Mouse (Mus musculus) MN1 (cell line): ENCODE measurements around the gene Lin37.
A peak's percentile ranks its signal among the peaks of the same experiment; 100 is the strongest.

Source experiments
- DNase-seq: peaks from one replicate; pipeline ENCODE4 v3.0.0-alpha.2; 2016; ENCODE audit warnings: low spot score

Gene Lin37

DNA sequence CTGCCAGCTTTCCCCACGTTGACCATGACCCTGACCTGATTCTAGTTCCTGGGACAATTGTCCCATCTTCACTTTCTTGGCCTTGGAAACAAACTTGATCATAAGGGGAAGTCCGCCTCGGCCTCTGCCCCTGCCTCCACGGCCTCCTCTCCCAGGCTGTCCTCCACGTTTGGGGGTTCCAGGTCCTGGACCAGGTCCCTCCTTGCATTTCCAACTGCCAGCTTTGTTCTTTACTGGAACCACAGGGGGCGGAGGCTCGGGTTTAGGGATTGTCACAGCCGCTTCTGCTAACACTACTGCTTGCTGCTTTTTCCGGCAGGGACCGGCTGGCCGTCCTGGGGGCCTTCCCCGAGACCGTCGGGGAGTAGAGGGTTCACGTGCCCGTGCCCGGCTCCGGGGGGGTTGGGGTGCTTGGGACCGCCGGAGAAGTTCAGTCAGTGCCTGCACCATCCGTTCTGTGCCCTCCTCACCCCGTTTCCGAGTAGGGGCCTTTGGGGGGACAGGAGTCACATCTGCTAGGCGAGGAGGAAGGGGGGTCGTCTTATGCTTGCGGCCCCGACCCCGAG is 26.9 kb upstream of the Lin37 start:
- no peak for DNase-seq

- DNase-seq: no peak
These were observed 25.5 kb upstream of the Lin37 start for GRCm38 (mm10) chr7:30585170-30585569.

GRCm38 (mm10) chr7:30584339-30584738 is 24.7 kb upstream of the Lin37 start:
- DNase-seq: no peak

- no peak for DNase-seq
These were observed 21.9 kb upstream of the Lin37 start for GRCm38 (mm10) chr7:30581547-30581946.

DNA sequence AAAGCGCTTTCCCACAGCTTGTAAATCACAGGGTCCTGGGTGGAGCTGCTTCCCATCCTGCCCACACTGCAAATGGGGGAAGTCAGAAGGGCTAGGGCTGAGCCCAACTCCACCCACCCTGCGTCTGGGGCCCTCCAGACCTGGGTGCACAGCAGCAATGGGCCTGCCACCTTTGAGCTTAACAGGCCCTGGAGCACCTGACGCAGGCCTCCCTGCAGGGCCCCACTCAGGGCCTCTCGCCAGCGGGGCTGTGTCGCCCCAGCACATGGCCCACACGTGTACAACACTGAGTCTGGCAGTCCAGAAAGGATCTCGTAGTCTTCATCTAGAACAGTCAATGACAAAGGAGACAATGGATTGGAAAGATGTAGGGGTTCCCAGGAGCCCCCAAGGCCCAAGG is 20.3 kb upstream of the Lin37 start:
- DNase-seq: no peak

DNA sequence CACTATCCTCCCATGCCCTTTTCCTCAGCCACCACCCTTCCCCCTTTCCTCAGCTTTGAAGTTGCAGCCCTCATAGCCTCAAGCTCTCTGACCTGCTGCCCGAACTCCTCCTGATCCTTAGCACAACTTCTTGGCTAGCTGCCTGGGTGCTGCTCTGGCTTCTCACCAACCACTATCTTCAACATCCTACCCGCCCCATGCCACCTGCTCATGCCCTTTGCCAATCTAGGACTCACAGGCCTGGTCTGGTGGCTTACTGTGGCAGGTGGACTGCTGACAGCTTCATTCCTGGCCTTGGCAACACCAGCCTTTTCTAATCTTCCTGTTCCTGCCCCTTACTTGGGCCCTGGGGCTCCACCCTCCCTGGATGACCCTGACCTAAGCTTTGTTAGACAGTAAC is 13.3 kb upstream of the Lin37 start:
- DNase-seq: peak; percentile 75

DNA sequence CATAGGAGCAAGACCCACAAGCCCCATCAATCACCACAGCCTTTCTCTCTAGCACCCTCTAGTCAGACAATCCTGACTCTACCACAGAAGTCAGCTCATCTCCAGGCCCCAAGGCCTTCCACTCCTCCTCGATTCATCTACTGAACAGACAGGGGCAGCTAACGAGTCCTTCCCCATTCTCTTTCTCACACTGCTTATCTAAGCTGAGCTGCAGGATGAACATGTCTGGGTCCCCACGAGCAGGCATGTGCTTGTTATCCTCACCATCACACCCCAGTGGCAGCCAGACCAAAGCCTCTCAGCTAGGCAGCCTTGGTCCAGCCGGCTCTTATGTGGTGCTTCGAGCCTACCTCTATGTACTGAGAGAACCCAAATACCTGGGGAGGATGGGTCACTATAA is 12.8 kb upstream of the Lin37 start:
- no peak for DNase-seq

DNA sequence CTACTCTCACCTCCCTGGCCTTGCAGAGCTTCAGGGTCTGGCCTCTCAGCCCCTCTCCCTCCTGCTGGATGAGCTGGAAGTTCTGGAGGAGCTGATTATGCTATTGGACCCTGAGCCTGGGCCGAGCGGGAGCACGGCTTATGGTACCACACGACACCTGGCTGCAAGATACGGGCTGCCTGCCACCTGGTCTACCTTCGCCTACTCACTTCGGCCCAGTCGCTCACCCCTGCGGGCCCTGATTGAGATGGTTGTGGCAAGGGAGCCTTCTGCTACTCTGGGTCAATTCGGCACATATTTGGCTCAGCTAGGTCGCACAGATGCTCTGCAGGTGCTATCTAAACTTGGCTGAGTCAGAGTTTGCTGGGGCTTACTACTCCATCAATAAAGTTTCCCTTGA is 7.9 kb upstream of the Lin37 start:
- no peak for DNase-seq

DNA sequence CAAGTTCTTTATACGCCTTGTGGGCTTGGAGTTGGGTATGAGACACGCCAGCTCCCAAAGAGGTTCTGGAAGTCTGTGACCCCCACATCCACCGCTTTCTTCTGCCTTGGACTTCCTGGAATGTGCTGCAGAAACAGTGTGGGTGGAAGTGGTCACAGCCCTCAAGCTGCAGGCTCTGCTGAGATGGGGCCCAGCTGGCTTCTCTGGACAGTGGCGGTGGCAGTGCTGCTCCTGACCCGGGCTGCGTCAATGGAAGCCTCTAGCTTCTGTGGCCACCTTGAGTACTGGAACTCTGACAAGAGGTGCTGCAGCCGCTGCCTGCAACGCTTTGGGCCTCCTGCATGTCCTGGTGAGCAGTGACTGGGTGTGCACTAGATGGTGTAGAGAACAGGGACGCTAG is 6.4 kb upstream of the Lin37 start:
- no peak for DNase-seq

DNA sequence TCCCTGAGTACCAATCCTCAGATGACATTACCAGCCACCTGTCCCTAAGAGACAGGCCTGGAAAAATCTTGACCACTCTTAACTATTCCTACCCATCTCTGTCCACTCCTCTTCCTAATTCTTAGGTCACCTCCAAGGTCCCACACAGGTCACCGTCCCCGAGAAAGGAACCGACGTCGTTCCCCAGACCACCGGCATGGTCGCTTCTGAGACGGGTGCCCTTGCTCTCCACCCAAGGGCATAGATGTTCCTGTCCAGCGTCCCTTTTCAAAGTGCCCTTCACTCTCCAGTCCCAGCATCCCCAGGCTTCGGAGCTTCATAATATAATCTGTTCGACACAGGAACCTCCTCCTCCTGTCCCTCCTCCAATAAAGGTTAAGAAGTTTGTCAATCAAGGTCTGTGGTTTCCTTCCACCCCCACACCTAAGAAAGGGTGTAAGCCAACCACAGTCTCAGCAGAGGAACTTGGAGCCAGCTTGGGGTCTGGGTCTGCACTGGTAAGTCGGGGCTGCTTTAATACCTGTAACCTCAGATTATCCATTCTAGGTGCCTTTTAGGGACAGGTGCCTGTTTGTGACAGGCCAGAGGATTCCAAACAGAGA is 5.4 kb upstream of the Lin37 start, which contains the start of gene Igflr1:
Gene Igflr1, plus strand, starts transcription at position 458 of the 602 bp plus-strand sequence.
- DNase-seq: no peak

- no peak for DNase-seq
These were observed 4.3 kb upstream of the Lin37 start for GRCm38 (mm10) chr7:30563906-30564280.

- peak; percentile 97 for DNase-seq
These were observed 3.7 kb upstream of the Lin37 start, which contains the start of the genes U2af1l4, Gm49396 and Psenen for GRCm38 (mm10) chr7:30563117-30563905. Gene U2af1l4 (plus strand): TSS chr7:30563301. Gene Gm49396 (plus strand): TSS chr7:30563344. Gene Psenen (minus strand): TSS chr7:30563627.

- DNase-seq: peak; percentile 17
These were observed 3.0 kb upstream of the Lin37 start for GRCm38 (mm10) chr7:30562526-30563116.

- no peak for DNase-seq
These were observed 658 bp upstream of the Lin37 start for GRCm38 (mm10) chr7:30560296-30560695.

DNA sequence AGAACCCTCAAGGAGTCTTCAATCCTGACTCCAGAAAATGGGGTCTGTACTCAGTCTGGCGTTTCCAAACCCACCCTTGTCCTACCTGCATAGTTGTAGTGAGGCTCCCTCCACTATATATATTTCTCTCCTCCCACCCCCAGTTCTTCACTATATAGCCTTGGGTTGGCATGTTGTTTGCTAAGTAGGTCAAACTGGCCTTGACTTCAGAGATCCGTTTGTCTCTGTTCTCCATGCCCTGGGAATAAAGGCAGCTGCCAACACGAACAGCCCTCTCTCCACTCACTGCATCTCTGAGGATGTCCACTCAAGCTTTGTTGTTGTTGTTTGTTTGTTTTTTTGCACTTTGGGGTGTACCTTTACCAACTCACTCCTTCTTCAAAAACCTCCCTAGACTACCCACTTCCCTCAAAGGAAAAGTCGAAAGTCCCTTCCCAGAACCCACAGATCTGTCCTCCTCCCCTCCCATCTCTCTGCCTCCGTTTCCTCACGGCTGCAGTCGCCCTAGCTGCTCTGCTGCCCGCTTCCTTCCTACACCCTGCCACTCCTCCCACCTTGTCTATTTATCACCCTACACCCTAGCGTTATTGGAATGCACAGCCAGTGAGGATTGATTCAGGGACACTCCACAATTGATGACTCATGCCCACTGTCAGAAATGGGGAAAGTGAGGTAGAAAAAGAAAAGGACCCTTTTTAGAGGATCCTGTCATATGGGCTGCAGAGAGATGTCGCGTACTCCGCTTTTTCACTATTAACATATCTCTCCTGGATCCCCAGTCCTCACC is 789 bp downstream of the Lin37 start:
- DNase-seq: peak; percentile 31

- peak; percentile 37 for DNase-seq
These were observed 1.6 kb downstream of the Lin37 start for GRCm38 (mm10) chr7:30557901-30558514.

- peak; percentile 40 for DNase-seq
These were observed 2.6 kb downstream of the Lin37 start for GRCm38 (mm10) chr7:30556894-30557536.

- DNase-seq: no peak
These were observed 5.6 kb downstream of the Lin37 start for GRCm38 (mm10) chr7:30553810-30554584.

DNA sequence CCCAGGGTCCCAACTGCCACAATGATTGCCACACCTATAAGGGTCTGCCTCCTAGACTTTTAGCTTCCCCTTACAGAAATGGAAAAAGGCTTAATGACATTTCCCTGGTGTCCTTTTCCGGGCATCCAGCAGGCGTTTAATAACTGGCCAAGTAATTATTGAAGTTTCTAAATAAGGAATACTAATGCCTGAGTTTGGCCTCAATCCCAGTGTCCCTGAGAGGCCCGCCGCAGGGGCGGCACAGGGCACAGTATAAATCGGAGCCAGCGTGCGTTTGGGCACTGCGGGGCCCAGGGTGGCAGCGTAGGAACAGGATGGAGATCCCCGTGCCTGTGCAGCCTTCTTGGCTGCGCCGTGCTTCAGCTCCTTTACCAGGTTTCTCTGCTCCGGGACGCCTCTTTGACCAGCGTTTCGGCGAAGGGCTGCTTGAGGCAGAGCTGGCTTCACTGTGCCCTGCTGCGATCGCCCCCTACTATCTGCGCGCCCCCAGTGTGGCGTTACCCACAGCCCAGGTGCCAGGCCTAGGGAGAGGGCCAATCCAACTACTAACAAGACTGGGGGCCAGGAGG is 6.5 kb downstream of the Lin37 start:
- DNase-seq: peak; percentile 67
